Mouse (Mus musculus): ENCODE results near the gene Clic6.

Gene Clic6

GRCm38 (mm10) chr16:92485436-92485835, at the start of gene Clic6:
Gene Clic6, plus strand, starts transcription at chr16:92485736.
- DNase-seq (ENCODE audit: extremely low spot score, low spot score) = no peak

DNA sequence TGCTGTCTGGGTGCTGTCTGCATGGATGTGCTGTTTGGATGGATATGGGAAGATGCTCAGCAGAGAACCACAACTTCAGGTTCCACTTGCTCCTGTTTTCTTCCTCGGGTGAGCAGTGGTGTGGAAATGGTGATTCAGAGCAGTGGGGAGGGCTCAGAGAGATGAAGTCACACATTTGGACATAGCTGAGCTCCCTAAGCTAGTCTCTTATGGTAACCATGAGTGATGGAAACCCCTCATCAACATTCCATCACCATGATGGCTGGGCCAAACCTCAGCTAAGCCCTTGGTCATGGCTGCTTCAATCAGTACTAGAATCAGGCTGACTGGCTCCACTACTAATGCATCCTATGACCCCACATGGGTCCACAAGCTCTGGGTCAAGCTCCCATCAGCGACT, 45.8 kb upstream of the Clic6 start:
- no peak for DNase-seq (ENCODE audit: extremely low spot score, low spot score)

GRCm38 (mm10) chr16:92440229-92440628, 45.3 kb upstream of the Clic6 start:
- no peak for DNase-seq (ENCODE audit: extremely low spot score, low spot score)

DNA sequence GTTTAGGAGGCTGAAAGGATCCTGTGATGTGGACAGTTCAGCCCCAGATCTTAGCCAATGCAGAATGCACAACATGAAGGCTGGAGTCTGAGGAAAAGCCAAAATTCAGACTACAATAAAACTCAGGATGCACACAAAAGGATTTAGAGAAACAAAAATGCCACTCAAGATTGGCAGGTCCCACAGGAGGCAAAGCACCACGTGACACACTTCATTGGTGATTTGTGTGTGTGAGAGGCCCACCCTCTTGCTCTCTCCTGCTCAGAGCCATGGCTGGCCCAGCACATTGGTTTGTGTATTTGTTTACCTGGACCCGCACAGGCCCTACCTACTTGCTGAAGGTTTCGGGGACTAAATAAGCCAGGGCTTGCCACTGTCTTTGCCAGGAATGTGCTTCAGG, 44.3 kb upstream of the Clic6 start:
- DNase-seq (ENCODE audit: extremely low spot score, low spot score) = no peak

DNA sequence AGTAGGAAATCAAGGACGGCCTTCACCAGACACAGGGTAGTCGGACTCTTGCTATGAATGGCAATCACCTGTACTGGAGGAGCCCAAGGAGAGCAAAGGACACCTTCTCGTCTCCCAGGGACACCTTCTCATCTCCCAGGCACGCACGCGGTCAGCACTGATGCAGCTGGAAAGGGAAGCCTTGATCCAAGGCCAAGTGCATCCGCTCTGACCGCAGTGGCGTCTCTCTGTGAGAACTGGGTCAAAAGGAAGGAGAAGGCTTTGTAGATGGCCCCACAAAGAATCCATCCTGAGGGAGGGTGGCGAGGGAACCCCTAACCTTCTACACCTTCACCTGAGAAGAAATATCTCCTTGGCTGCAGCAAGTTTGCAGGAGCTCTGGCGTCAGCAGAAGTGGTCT, 43.4 kb upstream of the Clic6 start:
- no peak for DNase-seq (ENCODE audit: extremely low spot score, low spot score)

DNA sequence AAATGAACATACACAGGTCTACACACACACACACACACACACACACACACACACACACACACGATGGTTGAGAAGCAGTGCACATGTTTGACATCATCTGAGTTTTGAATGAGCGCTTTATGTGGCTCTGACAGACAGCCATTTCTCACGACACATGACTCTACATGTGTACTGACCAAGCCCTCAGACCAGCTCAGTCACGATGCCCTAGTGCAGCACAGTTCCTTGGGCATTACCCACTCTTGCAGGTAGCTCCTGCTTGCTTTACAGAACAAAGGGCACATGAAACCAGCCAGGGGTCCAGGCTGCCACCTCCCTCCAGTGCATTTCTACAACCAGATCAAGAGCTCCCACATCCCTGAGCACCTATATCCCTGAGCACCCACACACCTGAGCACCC, 42.6 kb upstream of the Clic6 start:
- DNase-seq (ENCODE audit: extremely low spot score, low spot score) = no peak

DNA sequence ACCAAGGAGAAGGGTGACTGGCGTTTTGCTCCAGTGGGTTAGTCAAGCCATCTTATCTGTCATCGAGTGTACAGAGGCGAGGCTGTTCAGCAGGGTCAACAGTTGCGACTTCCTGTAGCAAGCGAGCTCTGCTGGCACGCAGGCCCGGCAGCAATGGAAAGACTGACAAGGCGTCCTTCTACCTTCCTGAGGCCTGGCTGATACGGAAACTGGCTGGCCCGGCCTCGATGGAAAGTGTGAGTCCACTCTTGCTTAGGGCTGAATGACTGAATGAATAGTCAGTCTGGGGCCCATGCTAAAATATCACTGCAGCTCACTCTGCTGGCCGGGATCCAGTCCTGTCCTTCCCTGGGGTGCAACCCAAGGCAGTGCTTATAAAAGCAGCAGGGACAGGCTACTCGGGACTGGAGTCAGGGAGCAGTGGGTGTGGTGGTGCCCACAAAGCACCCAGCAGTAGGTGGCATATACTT, 41.9 kb upstream of the Clic6 start:
- no peak for DNase-seq (ENCODE audit: extremely low spot score, low spot score)

GRCm38 (mm10) chr16:92445377-92445776, 40.2 kb upstream of the Clic6 start:
- DNase-seq (ENCODE audit: extremely low spot score, low spot score) = peak; percentile 38

DNA sequence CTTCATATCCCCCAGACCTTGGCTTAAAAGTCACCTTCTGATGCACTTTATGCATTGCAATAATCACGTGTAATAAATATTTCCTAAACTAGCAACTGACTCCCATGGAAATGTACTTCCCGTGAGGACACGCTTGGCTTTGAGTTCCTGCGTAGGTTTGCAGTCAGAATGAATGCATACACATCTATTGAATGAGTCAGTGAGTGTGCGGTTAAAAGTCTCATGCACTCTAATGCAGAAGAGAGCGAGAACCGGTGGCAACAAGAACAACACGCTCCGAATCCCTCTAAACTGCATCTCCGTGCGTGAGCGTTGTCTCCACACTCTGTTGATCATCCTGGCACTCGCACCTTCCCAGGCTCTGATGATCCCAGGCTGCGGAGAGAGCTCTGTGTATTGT, 36.5 kb upstream of the Clic6 start:
- no peak for DNase-seq (ENCODE audit: extremely low spot score, low spot score)

DNA sequence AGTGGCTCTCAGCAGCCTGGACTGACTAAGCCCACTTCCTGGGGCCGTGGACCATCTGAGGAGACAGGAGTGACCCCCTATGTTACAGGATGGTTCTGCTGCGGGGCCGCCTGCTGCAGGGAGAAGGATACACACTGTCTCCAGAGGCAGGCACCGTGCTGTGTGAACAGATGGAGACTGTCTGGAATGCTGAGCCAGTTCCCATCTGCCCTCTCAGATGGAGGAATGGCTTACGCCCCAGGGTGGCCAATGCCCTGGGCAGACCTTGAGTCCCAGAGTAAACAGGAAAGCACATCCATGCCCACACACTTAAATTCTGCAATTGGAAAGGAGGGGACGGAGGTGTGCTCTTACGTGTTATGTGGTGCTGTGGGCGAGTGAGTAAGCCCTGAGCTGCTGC, 35.2 kb upstream of the Clic6 start:
- no peak for DNase-seq (ENCODE audit: extremely low spot score, low spot score)

GRCm38 (mm10) chr16:92451516-92452072, 33.9 kb upstream of the Clic6 start:
- no peak for DNase-seq (ENCODE audit: extremely low spot score, low spot score)

DNA sequence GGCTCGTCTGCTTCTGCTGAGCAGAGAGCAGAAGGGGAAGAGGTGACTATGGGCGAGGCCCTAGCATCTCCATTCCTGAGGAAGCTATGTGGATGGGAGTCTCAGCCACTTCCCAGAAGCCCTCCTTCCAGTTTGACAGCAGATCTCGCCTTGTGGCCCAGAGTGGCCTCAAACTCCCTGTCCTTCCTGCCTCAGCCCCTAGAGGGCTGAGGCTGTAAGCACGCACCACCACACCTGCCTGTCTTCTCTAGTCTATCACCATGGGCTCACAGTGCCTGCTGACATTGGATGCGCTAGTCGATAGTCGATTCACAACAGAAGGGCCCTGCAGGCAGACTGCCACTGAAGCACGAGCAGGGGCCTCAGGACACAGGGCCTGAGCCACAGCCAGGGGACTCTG, 32.9 kb upstream of the Clic6 start:
- no peak for DNase-seq (ENCODE audit: extremely low spot score, low spot score)

DNA sequence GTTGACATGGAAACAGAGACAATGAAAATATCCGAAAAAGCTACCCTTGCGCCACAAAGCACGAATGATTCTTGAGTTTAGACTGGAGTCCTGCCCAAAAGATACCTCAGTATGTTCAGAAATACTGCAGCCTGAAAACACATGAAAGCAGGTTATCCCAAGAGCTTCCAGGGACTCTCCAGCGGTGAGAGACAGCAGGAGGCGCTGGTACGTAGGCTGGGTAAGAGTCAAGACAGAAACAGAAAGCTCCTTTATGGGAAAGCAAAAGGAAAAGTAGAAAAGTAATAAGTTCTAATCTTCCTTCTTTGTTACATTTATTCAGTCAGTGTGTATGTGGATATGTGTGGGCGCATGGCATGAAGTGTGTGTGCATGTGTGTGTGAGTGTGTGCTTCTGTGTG, 31.5 kb upstream of the Clic6 start:
- DNase-seq (ENCODE audit: extremely low spot score, low spot score) = no peak

- DNase-seq (ENCODE audit: extremely low spot score, low spot score) = no peak
Measured at GRCm38 (mm10) chr16:92454495-92454894, 31.0 kb upstream of the Clic6 start.

GRCm38 (mm10) chr16:92455488-92455887, 30.0 kb upstream of the Clic6 start:
- DNase-seq (ENCODE audit: extremely low spot score, low spot score) = no peak

DNA sequence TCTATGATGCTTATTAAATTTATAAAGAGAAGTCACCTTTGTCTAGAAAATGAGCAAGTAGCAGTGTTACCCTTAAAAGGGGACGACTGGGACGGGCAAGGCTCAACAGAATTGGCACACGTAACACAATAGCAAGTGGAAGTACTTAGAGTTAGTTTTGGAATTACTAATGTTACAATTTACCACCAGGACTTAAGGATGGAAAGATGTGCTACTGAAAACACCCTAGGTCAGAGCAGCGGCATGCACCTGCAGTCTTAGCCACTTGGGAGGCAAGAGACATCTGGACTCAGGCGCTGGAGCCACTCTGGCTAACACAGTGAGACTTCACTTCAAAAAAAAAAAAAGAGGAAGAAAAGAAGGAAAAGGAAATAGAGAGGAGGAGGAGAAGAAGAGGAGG, 29.6 kb upstream of the Clic6 start:
- DNase-seq (ENCODE audit: extremely low spot score, low spot score) = no peak

DNA sequence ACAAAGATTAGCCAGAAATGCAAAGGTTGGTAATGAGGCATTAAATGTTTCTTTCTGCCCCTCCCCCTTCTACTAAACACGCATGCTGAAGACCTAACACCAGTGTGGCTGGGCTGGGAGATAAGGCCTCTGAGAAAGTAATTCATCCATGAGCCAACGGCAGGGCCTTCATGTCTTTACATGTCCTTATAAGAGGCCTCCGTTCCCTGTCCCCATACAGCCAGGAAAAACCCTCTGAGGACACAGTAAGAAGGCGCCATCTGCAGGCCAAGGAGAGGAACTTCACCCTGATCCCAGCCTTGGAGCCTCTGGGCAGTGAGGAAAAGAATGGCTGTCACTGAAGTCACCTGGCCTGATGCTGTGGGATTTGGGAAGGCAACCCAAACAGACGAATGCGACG, 27.9 kb upstream of the Clic6 start:
- DNase-seq (ENCODE audit: extremely low spot score, low spot score) = peak; percentile 72

- no peak for DNase-seq (ENCODE audit: extremely low spot score, low spot score)
Measured at GRCm38 (mm10) chr16:92461412-92461811, 24.1 kb upstream of the Clic6 start.

GRCm38 (mm10) chr16:92464390-92464972, 21.1 kb upstream of the Clic6 start:
- no peak for DNase-seq (ENCODE audit: extremely low spot score, low spot score)

GRCm38 (mm10) chr16:92465226-92465625, 20.3 kb upstream of the Clic6 start:
- no peak for DNase-seq (ENCODE audit: extremely low spot score, low spot score)

GRCm38 (mm10) chr16:92465642-92466526, 19.7 kb upstream of the Clic6 start:
- DNase-seq (ENCODE audit: extremely low spot score, low spot score) = peak; percentile 94

DNA sequence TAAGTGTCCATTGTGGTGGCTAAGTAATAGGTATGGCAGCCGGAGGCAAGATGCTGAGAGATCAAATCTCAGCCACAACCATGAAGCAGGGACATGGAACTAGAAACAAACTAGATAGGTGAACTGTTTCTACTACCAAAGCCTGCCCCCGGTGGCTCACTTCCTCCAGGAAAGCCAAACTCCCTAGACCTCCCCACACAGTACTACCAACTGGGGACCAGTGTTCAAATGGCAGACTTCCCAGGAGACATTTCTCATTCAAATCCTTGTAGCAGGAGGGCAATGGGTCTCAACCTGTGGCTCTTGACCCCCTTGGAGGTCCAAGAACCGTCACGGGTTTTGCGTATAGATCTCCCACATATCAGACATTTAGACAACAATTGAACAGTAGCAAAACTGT, 18.5 kb upstream of the Clic6 start:
- DNase-seq (ENCODE audit: extremely low spot score, low spot score) = no peak

DNA sequence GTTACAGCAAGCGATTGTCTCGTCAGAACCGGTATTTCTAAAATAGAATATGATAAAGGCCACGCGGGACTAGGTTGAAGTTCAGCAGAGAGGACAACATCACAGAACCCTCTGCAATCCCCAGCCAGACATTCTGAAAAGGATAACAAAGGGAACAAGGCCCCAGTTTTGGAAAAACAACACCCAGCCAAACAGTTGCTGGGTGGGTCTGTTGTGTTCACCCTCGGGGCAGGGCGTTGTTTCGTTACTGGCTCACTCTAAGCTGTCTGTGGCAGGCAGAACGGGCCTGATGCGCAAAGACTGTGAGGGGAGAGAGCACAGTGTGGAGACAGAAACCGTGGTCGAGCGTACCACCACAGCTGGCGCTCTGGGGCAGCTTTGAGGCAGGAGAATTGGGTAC, 17.1 kb upstream of the Clic6 start:
- DNase-seq (ENCODE audit: extremely low spot score, low spot score) = no peak
